18 mouse cellular contexts compared by ENCODE assay signal in the genomic region with DNA sequence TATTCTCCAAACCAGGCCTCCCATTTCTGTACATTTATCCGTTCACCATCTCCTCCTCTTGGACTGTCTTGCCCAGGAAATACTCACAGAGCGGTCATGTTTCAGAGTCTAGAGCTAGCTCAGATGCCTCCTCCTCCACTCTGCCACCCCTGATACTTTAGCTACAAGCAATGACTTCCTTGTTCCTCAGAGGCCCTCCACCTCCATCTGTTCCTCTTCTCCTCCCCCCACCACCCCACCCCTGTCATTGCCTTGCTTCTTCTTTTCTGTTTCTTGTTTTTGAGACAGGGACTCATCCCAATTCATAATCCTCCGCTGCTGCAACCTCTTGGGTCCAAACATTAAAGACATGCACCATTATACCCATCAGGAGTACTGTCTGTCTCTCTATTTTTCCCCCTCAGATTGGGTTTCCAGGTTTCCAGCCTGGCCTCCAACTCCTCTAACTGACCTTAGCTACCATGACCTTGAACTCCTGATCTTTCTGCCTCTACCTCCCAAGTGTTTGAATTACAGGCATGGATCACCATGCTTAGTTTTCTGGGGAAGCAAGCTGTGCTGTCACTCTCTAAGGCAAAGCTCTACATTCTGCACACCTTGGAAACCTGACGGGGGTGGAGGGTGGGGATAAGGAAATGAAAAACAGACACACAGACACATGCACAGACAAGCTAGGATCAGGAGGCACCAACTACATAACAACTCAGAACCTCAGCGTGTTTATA. TPM values are rescaled to one million over a fixed set of nuclear protein-coding genes. Genes with fewer than 3 reads are reported as not detected.
A peak's percentile ranks its signal among the peaks of the same experiment; 100 is the strongest.
DNase-seq lines count a peak whose midpoint lies in the region; ATAC-seq and TF ChIP-seq lines count a peak whose summit lies in the region.
"Had no signal": no experiment of that assay in that cellular context is flagged by ENCODE, and none has a peak within 500 bp of the region (broad histone marks: within the 10 kb centered on the region; RNA-seq: fewer than 3 reads in every experiment).

No protein-coding gene starts in this region.

- no peak for TF ChIP-seq RAD21 in CH12.LX (IDR thresholded peaks at IDR 0.05; ENCODE audit: low read depth, low read length)

- no peaks in the 10 kb centered on the region for H3K36me3 ChIP-seq in CH12.LX (replicated peaks in 1 of 2; ENCODE audit: control insufficient read depth in 1 of 2, insufficient read depth in 1 of 2, low read length in 1 of 2)
- H3K36me3 ChIP-seq in ES-E14 (ENCODE audit: control insufficient read depth, insufficient read depth, low read length, poor library complexity, severe bottlenecking) = no peaks in the 10 kb centered on the region
- no peaks in the 10 kb centered on the region for H3K36me3 ChIP-seq in hindbrain, embryonic 12.5 days
- H3K36me3 ChIP-seq: hindbrain, embryonic 13.5 days; liver, embryonic 13.5 days had no signal

- DNase-seq in CH12.LX (ENCODE audit: extremely low read depth) (peak; percentile 24), ES-E14 (ENCODE audit: low read depth, low spot score) (no peak)
- DNase-seq in ovary, postnatal 10 days (ENCODE audit: low spot score) = no peak
- DNase-seq in layer of hippocampus, adult 8-10 months (ENCODE audit: low spot score in 2 of 2) = no peak
- DNase-seq: adrenal gland, postnatal 10 days; cerebellum, adult 11-12 months; cerebellum, postnatal 14 days; embryo, embryonic 11 days; kidney, adult 8-10 months; kidney, postnatal 14 days; layer of hippocampus, adult 9-11 months; liver, embryonic 13.5 days; retina, postnatal 1 day had no signal

- no peak for TF ChIP-seq EP300 in CH12.LX (IDR thresholded peaks at IDR 0.05; ENCODE audit: low read length)

- TF ChIP-seq CTCF in CH12.LX (conservative IDR thresholded peaks at IDR 0.05 in 1 of 2, IDR thresholded peaks at IDR 0.05 in 1 of 2; ENCODE audit: low read depth in 2 of 2, low read length in 2 of 2) = no peak

- no peak overlapping the region for H3K4me2 ChIP-seq in CH12.LX (ENCODE audit: insufficient read depth, low read depth, poor library complexity, severe bottlenecking)
- H3K4me2 ChIP-seq in hindbrain, embryonic 12.5 days (replicated peaks) = no peak overlapping the region
- H3K4me2 ChIP-seq: hindbrain, embryonic 13.5 days; liver, embryonic 13.5 days had no signal

- H3K9ac ChIP-seq in CH12.LX (ENCODE audit: insufficient read depth, low read depth) (no peak overlapping the region), ES-E14 (ENCODE audit: insufficient read depth, low read depth, low read length, poor library complexity, severe bottlenecking) (no peak overlapping the region)
- H3K9ac ChIP-seq in hindbrain, embryonic 12.5 days = no peak overlapping the region
- H3K9ac ChIP-seq: hindbrain, embryonic 13.5 days; liver, embryonic 13.5 days had no signal

- in situ Hi-C loops in CH12.LX (cut with MboI; ENCODE audit: low pct_ligation_motif_present, low pct_unique_long_range_greater_than_20kb, low sequenced_read_pairs) = no loop called here
- in situ Hi-C loops in ES-E14 (cut with MboI; ENCODE audit: low sequenced_read_pairs in 2 of 2, unreplicated experiment in 2 of 2) = no loop called here

- H3K9me3 ChIP-seq in CH12.LX (replicated peaks; ENCODE audit: low read length) (no peaks in the 10 kb centered on the region), ES-E14 (ENCODE audit: control insufficient read depth, insufficient read depth, low read depth, low read length) (no peaks in the 10 kb centered on the region)
- no peaks in the 10 kb centered on the region for H3K9me3 ChIP-seq in hindbrain, embryonic 12.5 days (replicated peaks)
- H3K9me3 ChIP-seq: hindbrain, embryonic 13.5 days; liver, embryonic 13.5 days had no signal

- no peak overlapping the region for H3K27ac ChIP-seq in CH12.LX (ENCODE audit: insufficient read depth, low read depth)
- peak overlapping the region; percentile 33; the same call in 1 of the 2 replicates for H3K27ac ChIP-seq in ES-E14 (ENCODE audit: insufficient read depth, low read depth, low read length, poor library complexity, severe bottlenecking)
- H3K27ac ChIP-seq in brown adipose tissue, adult 24 weeks (replicated peaks; ENCODE audit: low read depth, low read length) = peak overlapping the region; percentile 17; the same call in 1 of the 2 replicates
- no peak overlapping the region for H3K27ac ChIP-seq in hindbrain, embryonic 12.5 days
- H3K27ac ChIP-seq: hindbrain, embryonic 13.5 days; liver, embryonic 13.5 days had no signal

- H3K4me1 ChIP-seq in CH12.LX (ENCODE audit: control insufficient read depth in 1 of 2, insufficient read depth in 2 of 2) (peaks cover 0 to 17% of the 10 kb centered on the region in 2 experiments; a peak in 2 of 4 replicates), ES-E14 (ENCODE audit: control insufficient read depth in 2 of 2, insufficient read depth in 2 of 2, low read length in 2 of 2, poor library complexity in 1 of 2) (peaks cover 2% of the 10 kb centered on the region in 2 experiments; a peak in 2 of 4 replicates)
- no peaks in the 10 kb centered on the region; the same call in 1 of the 2 replicates for H3K4me1 ChIP-seq in brown adipose tissue, adult 24 weeks (ENCODE audit: control insufficient read depth, insufficient read depth, insufficient read length, low read length)
- H3K4me1 ChIP-seq in hindbrain, embryonic 12.5 days = no peaks in the 10 kb centered on the region

- TF ChIP-seq POLR2A in CH12.LX (IDR thresholded peaks at IDR 0.05; ENCODE audit: low read depth, low read length) = no peak

- WGBS in hindbrain, embryonic 12.5 days = 79% methylated on average over 5 of the region's 5 CpGs

- dilution Hi-C loops in CH12.LX (cut with MboI; ENCODE audit: extremely low pct_ligation_motif_present, extremely low pct_unique_long_range_greater_than_20kb, low sequenced_read_pairs) = no loop called here

- H3K27me3 ChIP-seq in CH12.LX (replicated peaks) = no peaks in the 10 kb centered on the region
- no peaks in the 10 kb centered on the region for H3K27me3 ChIP-seq in hindbrain, embryonic 12.5 days
- H3K27me3 ChIP-seq: hindbrain, embryonic 13.5 days had no signal

- H3K4me3 ChIP-seq in CH12.LX (replicated peaks in 1 of 3; ENCODE audit: low read depth in 2 of 3, low read length in 2 of 3, poor library complexity in 1 of 3) (no peak overlapping the region), ES-E14 (ENCODE audit: insufficient read depth in 1 of 2, low read depth in 1 of 2, low read length in 2 of 2, poor library complexity in 1 of 2, severe bottlenecking in 1 of 2) (no peak overlapping the region)
- no peak overlapping the region; the same call in 1 of the 2 replicates for H3K4me3 ChIP-seq in brown adipose tissue, adult 24 weeks (ENCODE audit: insufficient read depth, low read depth, low read length)
- H3K4me3 ChIP-seq in hindbrain, embryonic 12.5 days = no peak overlapping the region
- H3K4me3 ChIP-seq: hindbrain, embryonic 13.5 days; liver, embryonic 13.5 days had no signal

- peak; percentile 76 for ATAC-seq in megakaryocyte progenitor cell, adult 5-6 weeks (replicated peaks; ENCODE audit: poor library complexity)
- ATAC-seq in hindbrain, embryonic 12.5 days (ENCODE audit: low FRiP score) = no peak
- ATAC-seq: midbrain, embryonic 16.5 days had no signal

- H3K79me2 ChIP-seq in CH12.LX (replicated peaks; ENCODE audit: control insufficient read depth, extremely low read depth, insufficient read depth, poor library complexity, severe bottlenecking) = no peaks in the 10 kb centered on the region

RNA-seq across cellular contexts. Expression of gene Ipo7, which starts 11.4 kb away (rescaled TPM):
- total RNA-seq in CH12.LX (2012; rRNA removed) (126 and 137 TPM in 2 replicates), CH12.LX (2014; rRNA removed) (181 and 198 TPM in 2 replicates), ES-E14 (2012; rRNA removed) (145 and 161 TPM in 2 replicates)
- 183 and 189 TPM in 2 replicates for polyA plus RNA-seq in CH12.LX (2012; ENCODE audit: insufficient read length, low read depth)
- 51.7 and 64.6 TPM in 2 replicates for polyA plus RNA-seq in brown adipose tissue, adult 24 weeks (2012; ENCODE audit: insufficient read depth, insufficient read length, missing spikeins)
- 121 and 127 TPM in 2 replicates for total RNA-seq in megakaryocyte progenitor cell, adult 5-6 weeks (2015)
- total RNA-seq in megakaryocyte progenitor cell, adult 5-6 weeks (2017) = 205 and 250 TPM in 2 replicates
- total RNA-seq in layer of hippocampus, adult 8-10 months (2022) = 100 to 1,000 TPM in 2 of 4 experiments, 10 to 100 TPM in 2; 87.4 to 109 (median 99.4) TPM
- 47.1 and 47.9 TPM in 2 replicates for polyA plus RNA-seq in hindbrain, embryonic 12.5 days (2016; fragmentation: Nextera tagmentation; extraction: Ambion mirVana)

RNA-seq across cellular contexts. Expression of gene Tmem41b, which starts 19.9 kb away (rescaled TPM):
- 51.1 and 67.6 TPM in 2 replicates for total RNA-seq in CH12.LX (2012; rRNA removed)
- total RNA-seq in CH12.LX (2014; rRNA removed) = 101 and 106 TPM in 2 replicates
- 56.3 and 59.1 TPM in 2 replicates for polyA plus RNA-seq in CH12.LX (2012; ENCODE audit: insufficient read length, low read depth)
- total RNA-seq in ES-E14 (2012; rRNA removed) = 154 and 161 TPM in 2 replicates
- polyA plus RNA-seq in brown adipose tissue, adult 24 weeks (2012; ENCODE audit: insufficient read depth, insufficient read length, missing spikeins) = 39.6 and 66.6 TPM in 2 replicates
- total RNA-seq in megakaryocyte progenitor cell, adult 5-6 weeks (2015) = 31.5 and 32.8 TPM in 2 replicates
- total RNA-seq in megakaryocyte progenitor cell, adult 5-6 weeks (2017) = 33.3 and 34.5 TPM in 2 replicates
- total RNA-seq in layer of hippocampus, adult 8-10 months (2022) = 10 to 100 TPM; 42.0 to 52.7 (median 48.8) TPM
- 72.0 and 88.0 TPM in 2 replicates for polyA plus RNA-seq in hindbrain, embryonic 12.5 days (2016; fragmentation: Nextera tagmentation; extraction: Ambion mirVana)

RNA-seq across cellular contexts. Expression of gene Dennd5a, which starts 46.4 kb away (rescaled TPM):
- total RNA-seq in CH12.LX (2012; rRNA removed) (14.8 and 20.7 TPM in 2 replicates), CH12.LX (2014; rRNA removed) (29.5 and 32.8 TPM in 2 replicates), ES-E14 (2012; rRNA removed) (27.1 and 28.8 TPM in 2 replicates)
- 15.8 and 24.6 TPM in 2 replicates for polyA plus RNA-seq in CH12.LX (2012; ENCODE audit: insufficient read length, low read depth)
- polyA plus RNA-seq in brown adipose tissue, adult 24 weeks (2012; ENCODE audit: insufficient read depth, insufficient read length, missing spikeins) = 94.7 and 95.4 TPM in 2 replicates
- 96.7 and 103 TPM in 2 replicates for total RNA-seq in megakaryocyte progenitor cell, adult 5-6 weeks (2015)
- 54.9 and 57.8 TPM in 2 replicates for total RNA-seq in megakaryocyte progenitor cell, adult 5-6 weeks (2017)
- total RNA-seq in layer of hippocampus, adult 8-10 months (2022) = 100 to 1,000 TPM; 206 to 222 (median 217) TPM
- polyA plus RNA-seq in hindbrain, embryonic 12.5 days (2016; fragmentation: Nextera tagmentation; extraction: Ambion mirVana) = 54.4 and 56.5 TPM in 2 replicates

RNA-seq across cellular contexts. Expression of gene Zfp143, which starts 54.4 kb away (rescaled TPM):
- total RNA-seq in CH12.LX (2012; rRNA removed) = 17.0 and 18.4 TPM in 2 replicates
- 22.7 and 23.4 TPM in 2 replicates for total RNA-seq in CH12.LX (2014; rRNA removed)
- 17.1 and 17.5 TPM in 2 replicates for polyA plus RNA-seq in CH12.LX (2012; ENCODE audit: insufficient read length, low read depth)
- 23.1 and 24.0 TPM in 2 replicates for total RNA-seq in ES-E14 (2012; rRNA removed)
- polyA plus RNA-seq in brown adipose tissue, adult 24 weeks (2012; ENCODE audit: insufficient read depth, insufficient read length, missing spikeins) = 4.5 and 7.8 TPM in 2 replicates
- 20.8 and 28.5 TPM in 2 replicates for total RNA-seq in megakaryocyte progenitor cell, adult 5-6 weeks (2015)
- total RNA-seq in megakaryocyte progenitor cell, adult 5-6 weeks (2017) = 29.6 and 36.6 TPM in 2 replicates
- 10 to 100 TPM in 3 of 4 experiments, 1 to 10 TPM in 1; 9.7 to 13.4 (median 11.9) TPM for total RNA-seq in layer of hippocampus, adult 8-10 months (2022)
- 23.5 and 23.7 TPM in 2 replicates for polyA plus RNA-seq in hindbrain, embryonic 12.5 days (2016; fragmentation: Nextera tagmentation; extraction: Ambion mirVana)

Comparison
In these comparisons a context has a peak if more than half of its experiments do, and no peak if none do; other contexts are left out.
1. H3K27ac ChIP-seq: peak in ES-E14 (single experiment) and brown adipose tissue, adult 24 weeks (single experiment); none in CH12.LX (single experiment) and hindbrain, embryonic 12.5 days (single experiment).